20 mouse cellular contexts compared by ENCODE assay signal in genomic region chr4:123465799-123466198, GRCm38 (mm10).
DNase-seq lines count a peak whose midpoint lies in the region; TF ChIP-seq lines count a peak whose summit lies in the region.
"Had no signal": no experiment of that assay in that cellular context is flagged by ENCODE, and none has a peak within 500 bp of the region (broad histone marks: within the 10 kb centered on the region; RNA-seq: fewer than 3 reads in every experiment).

No protein-coding gene starts in this region.

- TF ChIP-seq POLR2A in MEL (IDR thresholded peaks at IDR 0.05; ENCODE audit: control insufficient read depth in 1 of 2, insufficient read depth in 1 of 2, low read depth in 1 of 2, low read length in 2 of 2, poor library complexity in 1 of 2): no peak

- intact Hi-C loops in heart, postnatal 25 days (cut with DNase I): loop anchor here (5.0 to 10.0 kb wide), 2 partner anchors 37 to 199 kb away; no protein-coding TSS in a partner anchor

- H3K4me3 ChIP-seq in MEL (ENCODE audit: control insufficient read depth in 1 of 2, insufficient read depth in 1 of 2, low read depth in 2 of 2, low read length in 2 of 2): no peak overlapping the region
- H3K4me3 ChIP-seq: forebrain, embryonic 10.5 days; forebrain, embryonic 13.5 days; hindbrain, embryonic 10.5 days; hindbrain, embryonic 13.5 days; intestine, embryonic 15.5 days had no signal

- no peaks in the 10 kb centered on the region for H3K9me3 ChIP-seq in MEL (replicated peaks; ENCODE audit: insufficient read depth, low read length)
- H3K9me3 ChIP-seq: forebrain, embryonic 10.5 days; forebrain, embryonic 13.5 days; hindbrain, embryonic 10.5 days; hindbrain, embryonic 13.5 days; intestine, embryonic 15.5 days had no signal

- no peak for TF ChIP-seq RAD21 in MEL (IDR thresholded peaks at IDR 0.05; ENCODE audit: low read depth, low read length)

- no peaks in the 10 kb centered on the region for H3K27me3 ChIP-seq in MEL (ENCODE audit: control insufficient read depth in 1 of 2, insufficient read depth in 2 of 2, low read length in 2 of 2)
- H3K27me3 ChIP-seq: forebrain, embryonic 13.5 days; hindbrain, embryonic 13.5 days; intestine, embryonic 15.5 days; Patski had no signal

- TF ChIP-seq EP300 in MEL (IDR thresholded peaks at IDR 0.05; ENCODE audit: low read depth in 1 of 2, low read length in 2 of 2): no peak

- H3K9ac ChIP-seq in MEL (ENCODE audit: control insufficient read depth, low read depth, low read length, poor library complexity, severe bottlenecking): no peak overlapping the region
- H3K9ac ChIP-seq: forebrain, embryonic 13.5 days; hindbrain, embryonic 13.5 days; intestine, embryonic 15.5 days had no signal

- H3K36me3 ChIP-seq in MEL (ENCODE audit: control insufficient read depth in 1 of 2, insufficient read depth in 2 of 2, low read length in 2 of 2): no peaks in the 10 kb centered on the region; a peak in 1 of 4 replicates
- H3K36me3 ChIP-seq: intestine, embryonic 15.5 days had no signal

- peak; percentile 31 to 70 for DNase-seq in heart, adult 18-20 months
- no peak for DNase-seq in heart, postnatal 4 days
- DNase-seq in heart, adult 9 months (ENCODE audit: low spot score in 2 of 2): peak; percentile 43 to 74
- DNase-seq in heart, postnatal 25 days (ENCODE audit: low spot score): no peak
- DNase-seq in MEL (ENCODE audit: low read depth, low spot score): peak; percentile 14
- DNase-seq in yolk sac, embryonic 10.5 days (ENCODE audit: low spot score): no peak
- DNase-seq: adrenal gland, postnatal 10 days; adrenal gland, postnatal 36 days; cerebellum, adult 18-20 months; cerebellum, adult 9-10 months; cerebellum, postnatal 14 days; gastrocnemius, postnatal 14 days; kidney, adult 11 months; kidney, adult 8-10 months had no signal

- no peaks in the 10 kb centered on the region for H3K4me1 ChIP-seq in MEL (ENCODE audit: control insufficient read depth in 1 of 2, insufficient read depth in 2 of 2, low read length in 2 of 2)
- H3K4me1 ChIP-seq: forebrain, embryonic 10.5 days; forebrain, embryonic 13.5 days; hindbrain, embryonic 10.5 days; hindbrain, embryonic 13.5 days; intestine, embryonic 15.5 days had no signal

- TF ChIP-seq CTCF in MEL (IDR thresholded peaks at IDR 0.05 in 2 of 3, conservative IDR thresholded peaks at IDR 0.05 in 1 of 3; ENCODE audit: control insufficient read depth in 1 of 3, insufficient read depth in 1 of 3, low read depth in 2 of 3, low read length in 3 of 3, poor library complexity in 1 of 3, severe bottlenecking in 1 of 3): no peak

- H3K27ac ChIP-seq in MEL (ENCODE audit: control insufficient read depth, low read depth, low read length): no peak overlapping the region
- H3K27ac ChIP-seq: forebrain, embryonic 10.5 days; forebrain, embryonic 13.5 days; hindbrain, embryonic 10.5 days; hindbrain, embryonic 13.5 days; intestine, embryonic 15.5 days had no signal

- H3K79me2 ChIP-seq in MEL (ENCODE audit: control insufficient read depth, insufficient read depth, low read length, poor library complexity): no peaks in the 10 kb centered on the region

TF ChIP-seq in MEL, 35 proteins besides CTCF, POLR2A, EP300 and RAD21:
- TF ChIP-seq MAFK (IDR thresholded peaks at IDR 0.05; ENCODE audit: borderline replicate concordance, low read depth, low read length) (no peak), POLR2AphosphoS5 (IDR thresholded peaks at IDR 0.05; ENCODE audit: borderline replicate concordance, low read depth, low read length) (no peak), USF1 (IDR thresholded peaks at IDR 0.05; ENCODE audit: low read depth, low read length) (no peak), GABPA (IDR thresholded peaks at IDR 0.05; ENCODE audit: low read depth, low read length) (no peak), ETS1 (IDR thresholded peaks at IDR 0.05; ENCODE audit: low read depth, low read length) (no peak), HCFC1 (IDR thresholded peaks at IDR 0.05; ENCODE audit: low read depth, low read length) (no peak), NELFE (IDR thresholded peaks at IDR 0.05; ENCODE audit: low read depth, low read length) (no peak), MAX (IDR thresholded peaks at IDR 0.05; ENCODE audit: low read length) (no peak), GATA1 (IDR thresholded peaks at IDR 0.05; ENCODE audit: low read depth, low read length) (no peak), RCOR1 (IDR thresholded peaks at IDR 0.05; ENCODE audit: low read depth, low read length) (no peak), MXI1 (IDR thresholded peaks at IDR 0.05; ENCODE audit: low read depth, low read length) (no peak), MAZ (IDR thresholded peaks at IDR 0.05; ENCODE audit: low read depth, low read length) (no peak), TCF12 (IDR thresholded peaks at IDR 0.05; ENCODE audit: low read depth, low read length) (no peak), TAL1 (IDR thresholded peaks at IDR 0.05; ENCODE audit: low read length) (no peak), ZMIZ1 (IDR thresholded peaks at IDR 0.05; ENCODE audit: low read depth, low read length) (no peak), CHD2 (IDR thresholded peaks at IDR 0.05; ENCODE audit: low read length) (no peak)

Comparison
In these comparisons a context has a peak if more than half of its experiments do, and no peak if none do; other contexts are left out.
1. DNase-seq: peak in heart, adult 18-20 months (2 of 2), heart, adult 9 months (2 of 2) and MEL (single experiment); none in heart, postnatal 4 days (single experiment), heart, postnatal 25 days (single experiment) and yolk sac, embryonic 10.5 days (single experiment).